Mouse (Mus musculus): ENCODE results near the gene Asap3. TPM values are rescaled to one million over a fixed set of nuclear protein-coding genes. Genes with fewer than 3 reads are reported as not detected.

The Asap3 gene
- polyA plus RNA-seq, 1 experiment: 8.5 TPM

DNA sequence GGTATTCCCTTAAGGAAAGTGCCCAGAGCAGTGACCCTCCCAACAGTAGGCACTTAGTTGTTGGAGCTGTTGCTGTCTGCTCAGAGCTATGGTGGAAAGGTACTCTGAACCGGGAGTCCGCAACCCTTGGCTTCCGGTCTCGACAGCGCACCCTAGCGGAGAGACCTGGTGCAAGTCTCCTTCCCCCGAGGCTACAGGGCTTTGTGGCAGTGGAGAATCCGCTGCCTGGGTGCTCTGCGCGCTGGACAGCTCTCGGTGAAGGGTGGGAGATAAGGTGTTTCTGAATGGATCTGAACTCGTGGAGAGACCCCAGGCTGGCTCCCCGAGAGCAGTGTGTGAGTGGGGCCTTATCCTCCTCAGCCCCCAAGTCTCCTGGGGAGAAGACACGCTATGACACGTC, 26.2 kb upstream of the Asap3 start:
- H3K27ac ChIP-seq (ENCODE audit: insufficient read depth, low read length): peak overlapping the region; percentile 5; the same call in 1 of the 2 replicates
- TF ChIP-seq CTCF (IDR thresholded peaks at IDR 0.05; ENCODE audit: borderline replicate concordance, insufficient read depth, low read length): peak; percentile 64; the same call in 1 of the 2 replicates
- no peak for TF ChIP-seq POLR2A (IDR thresholded peaks at IDR 0.05; ENCODE audit: low read depth, low read length)
- peaks cover 11% of the 10 kb centered on the region; the same call in 1 of the 2 replicates for H3K4me1 ChIP-seq (ENCODE audit: control insufficient read depth, insufficient read depth, low read length)
- H3K4me3 ChIP-seq (ENCODE audit: insufficient read depth, low read length): no peak overlapping the region

- TF ChIP-seq POLR2A (IDR thresholded peaks at IDR 0.05; ENCODE audit: low read depth, low read length): peak; percentile 45; the same call in 1 of the 2 replicates
- no peak for TF ChIP-seq CTCF (IDR thresholded peaks at IDR 0.05; ENCODE audit: borderline replicate concordance, insufficient read depth, low read length)
- Histone ChIP-seq H3K4me1 (ENCODE audit: control insufficient read depth, insufficient read depth, low read length) (peaks cover 16% of the 10 kb centered on the region), H3K4me3 (ENCODE audit: insufficient read depth, low read length) (no peak overlapping the region), H3K27ac (ENCODE audit: insufficient read depth, low read length) (peak overlapping the region; percentile 5; the same call in 1 of the 2 replicates)
These were observed 25.5 kb upstream of the Asap3 start for GRCm38 (mm10) chr4:136180408-136181330.

- H3K4me1 ChIP-seq (ENCODE audit: control insufficient read depth, insufficient read depth, low read length): peaks cover 23% of the 10 kb centered on the region
- no peak for TF ChIP-seq CTCF (IDR thresholded peaks at IDR 0.05; ENCODE audit: borderline replicate concordance, insufficient read depth, low read length)
- no peak for TF ChIP-seq POLR2A (IDR thresholded peaks at IDR 0.05; ENCODE audit: low read depth, low read length)
- no peak overlapping the region for H3K4me3 ChIP-seq (ENCODE audit: insufficient read depth, low read length)
- H3K27ac ChIP-seq (ENCODE audit: insufficient read depth, low read length): no peak overlapping the region
These were observed 24.8 kb upstream of the Asap3 start for GRCm38 (mm10) chr4:136181367-136181766.

GRCm38 (mm10) chr4:136185375-136185774, 20.8 kb upstream of the Asap3 start:
- no peak for TF ChIP-seq POLR2A (IDR thresholded peaks at IDR 0.05; ENCODE audit: low read depth, low read length)
- TF ChIP-seq CTCF (IDR thresholded peaks at IDR 0.05; ENCODE audit: borderline replicate concordance, insufficient read depth, low read length): no peak
- Histone ChIP-seq H3K4me3 (ENCODE audit: insufficient read depth, low read length) (no peak overlapping the region), H3K4me1 (ENCODE audit: control insufficient read depth, insufficient read depth, low read length) (peaks cover 17% of the 10 kb centered on the region), H3K27ac (ENCODE audit: insufficient read depth, low read length) (peak overlapping the region; percentile 81)

DNA sequence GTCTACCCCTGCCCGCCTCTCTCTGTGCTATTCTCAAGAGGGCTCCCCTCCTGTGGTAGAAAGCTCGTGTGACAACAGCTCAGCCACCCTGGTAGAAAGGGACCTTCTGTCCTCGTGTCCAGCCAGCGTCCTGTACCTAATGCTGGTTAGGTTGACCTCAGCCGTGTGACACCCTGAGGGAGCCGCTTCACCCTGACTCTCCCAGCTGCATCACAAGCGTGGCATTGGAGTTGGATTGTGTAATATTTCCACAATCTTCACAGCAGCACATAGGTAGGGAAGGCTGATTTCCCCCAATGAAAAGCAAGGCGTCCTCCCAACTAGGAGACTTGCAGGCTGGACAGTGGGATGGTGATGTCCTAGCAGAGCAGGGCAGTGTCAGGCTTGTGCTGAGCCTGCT, 19.9 kb upstream of the Asap3 start:
- no peak for TF ChIP-seq POLR2A (IDR thresholded peaks at IDR 0.05; ENCODE audit: low read depth, low read length)
- no peak for TF ChIP-seq CTCF (IDR thresholded peaks at IDR 0.05; ENCODE audit: borderline replicate concordance, insufficient read depth, low read length)
- Histone ChIP-seq H3K4me3 (ENCODE audit: insufficient read depth, low read length) (no peak overlapping the region), H3K4me1 (ENCODE audit: control insufficient read depth, insufficient read depth, low read length) (peaks cover 17% of the 10 kb centered on the region), H3K27ac (ENCODE audit: insufficient read depth, low read length) (peak overlapping the region; percentile 81; the same call in 1 of the 2 replicates)

DNA sequence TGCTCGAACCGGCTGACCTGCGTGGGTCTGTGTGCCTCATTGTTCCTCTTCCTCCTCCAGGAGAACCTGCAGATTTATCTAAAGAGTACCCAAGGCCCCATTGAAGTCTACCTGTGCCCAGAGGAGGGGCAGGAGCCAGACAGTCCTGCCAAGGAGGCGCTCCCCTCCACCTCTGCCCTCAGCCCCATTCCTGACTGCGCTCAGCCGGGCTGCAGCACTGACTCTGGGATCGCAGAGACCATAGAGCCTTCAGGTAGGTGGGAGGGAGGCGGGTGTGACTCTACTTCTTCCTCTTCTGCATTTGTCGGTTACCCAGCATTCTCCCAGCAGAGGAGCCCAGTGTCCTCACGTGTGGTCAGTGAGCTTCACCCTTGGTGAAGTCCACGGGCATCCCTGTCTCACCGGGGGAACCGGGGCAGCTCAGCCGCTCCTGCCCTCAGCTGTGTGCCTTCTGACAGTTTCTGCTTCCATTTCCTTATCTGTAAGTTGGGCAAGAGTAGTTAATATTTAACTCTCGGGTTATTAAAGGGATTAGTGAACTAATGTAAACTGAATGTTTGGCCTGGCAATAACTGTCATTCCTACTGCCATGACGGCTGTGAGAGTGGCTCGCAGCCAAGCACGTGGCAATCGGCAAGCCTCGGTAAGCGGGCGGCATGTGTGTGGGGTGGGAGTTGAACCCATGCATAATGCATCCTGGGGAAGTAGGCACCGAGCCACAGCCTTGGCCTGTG, 19.3 kb upstream of the Asap3 start:
- H3K4me1 ChIP-seq (ENCODE audit: control insufficient read depth, insufficient read depth, low read length): peaks cover 17% of the 10 kb centered on the region
- H3K27ac ChIP-seq (ENCODE audit: insufficient read depth, low read length): no peak overlapping the region
- no peak for TF ChIP-seq CTCF (IDR thresholded peaks at IDR 0.05; ENCODE audit: borderline replicate concordance, insufficient read depth, low read length)
- TF ChIP-seq POLR2A (IDR thresholded peaks at IDR 0.05; ENCODE audit: low read depth, low read length): no peak
- H3K4me3 ChIP-seq (ENCODE audit: insufficient read depth, low read length): no peak overlapping the region

DNA sequence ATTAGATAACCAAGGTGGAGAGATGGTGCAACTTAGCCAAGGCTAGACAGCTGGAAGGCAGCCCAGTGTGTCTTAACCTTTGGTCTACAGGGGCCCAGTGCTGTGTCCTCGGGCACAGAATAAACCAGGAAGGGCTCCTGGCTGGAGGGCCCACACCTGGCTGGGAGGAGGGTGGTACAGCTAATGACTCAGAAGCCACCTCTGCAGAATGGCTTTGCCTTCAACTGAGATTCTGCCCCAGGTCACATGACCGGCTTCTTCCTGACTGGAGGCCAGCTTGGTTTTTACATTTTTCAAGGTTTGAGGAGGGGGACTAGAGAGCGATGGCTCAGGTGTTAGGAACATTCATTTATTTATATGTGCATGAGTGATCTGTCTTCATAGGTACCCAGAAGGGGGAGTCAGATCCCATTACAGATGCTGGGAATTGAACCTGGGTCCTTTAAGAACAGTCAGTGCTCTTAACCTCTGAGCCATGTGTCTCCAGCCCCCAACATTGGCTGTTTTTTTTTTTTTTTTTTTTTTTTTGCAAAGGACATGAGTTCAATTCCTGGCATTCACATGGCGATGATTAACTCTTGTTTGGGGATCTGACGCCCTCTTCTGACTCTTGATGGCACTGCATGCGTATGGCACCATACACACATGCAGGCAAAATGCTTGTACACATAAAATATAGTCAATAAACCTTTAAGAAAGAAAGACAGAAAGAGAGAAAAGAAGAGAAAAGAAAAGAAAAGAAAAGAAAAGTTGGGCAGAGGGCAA, 17.0 kb upstream of the Asap3 start:
- no peak for TF ChIP-seq POLR2A (IDR thresholded peaks at IDR 0.05; ENCODE audit: low read depth, low read length)
- TF ChIP-seq CTCF (IDR thresholded peaks at IDR 0.05; ENCODE audit: borderline replicate concordance, insufficient read depth, low read length): no peak
- H3K27ac ChIP-seq (ENCODE audit: insufficient read depth, low read length): no peak overlapping the region
- no peak overlapping the region for H3K4me3 ChIP-seq (ENCODE audit: insufficient read depth, low read length)
- H3K4me1 ChIP-seq (ENCODE audit: control insufficient read depth, insufficient read depth, low read length): peaks cover 17% of the 10 kb centered on the region

DNA sequence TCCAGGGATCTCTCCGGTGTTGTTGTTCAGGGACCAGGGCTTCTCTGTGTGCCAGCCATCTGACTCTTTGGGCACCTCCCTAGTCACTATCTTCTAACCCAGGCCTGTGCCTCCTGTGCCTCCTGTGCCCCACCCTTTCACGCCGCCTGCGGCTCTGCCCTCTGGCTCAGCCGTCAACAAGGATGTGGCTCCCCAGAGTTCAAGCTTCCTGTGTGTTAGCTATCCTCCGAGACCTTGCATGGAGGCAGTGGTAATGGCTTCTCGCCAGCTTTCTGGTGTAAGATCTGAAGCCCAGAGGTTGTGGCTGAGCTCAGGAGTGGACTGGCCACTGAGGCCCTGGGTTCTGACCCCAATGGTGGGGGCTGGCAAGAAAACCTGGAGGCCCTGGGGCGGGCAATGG, 16.3 kb upstream of the Asap3 start:
- H3K4me1 ChIP-seq (ENCODE audit: control insufficient read depth, insufficient read depth, low read length): peaks cover 15% of the 10 kb centered on the region
- H3K4me3 ChIP-seq (ENCODE audit: insufficient read depth, low read length): no peak overlapping the region
- TF ChIP-seq POLR2A (IDR thresholded peaks at IDR 0.05; ENCODE audit: low read depth, low read length) (no peak), CTCF (IDR thresholded peaks at IDR 0.05; ENCODE audit: borderline replicate concordance, insufficient read depth, low read length) (no peak)
- H3K27ac ChIP-seq (ENCODE audit: insufficient read depth, low read length): no peak overlapping the region

DNA sequence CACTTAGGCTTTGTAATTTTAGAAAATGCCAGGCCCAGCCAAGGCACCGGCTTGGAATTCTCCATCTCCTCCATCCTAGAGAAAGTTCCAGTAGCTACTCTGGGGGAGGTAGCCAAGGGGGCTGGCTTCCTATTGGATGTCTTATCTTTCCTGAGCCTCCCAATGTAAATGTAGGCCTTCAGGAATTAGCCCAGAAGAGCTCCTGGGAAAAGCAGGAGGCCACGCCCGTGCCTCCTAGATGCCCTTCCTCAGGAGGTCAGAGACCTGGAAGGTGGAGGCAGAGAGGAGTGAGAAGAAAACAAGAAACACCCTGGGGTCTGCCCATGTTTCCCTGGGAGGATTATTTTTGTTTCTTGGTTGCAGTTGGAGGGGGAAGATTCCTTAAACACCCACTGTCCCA, 12.6 kb upstream of the Asap3 start:
- TF ChIP-seq POLR2A (IDR thresholded peaks at IDR 0.05; ENCODE audit: low read depth, low read length): no peak
- TF ChIP-seq CTCF (IDR thresholded peaks at IDR 0.05; ENCODE audit: borderline replicate concordance, insufficient read depth, low read length): no peak
- Histone ChIP-seq H3K4me1 (ENCODE audit: control insufficient read depth, insufficient read depth, low read length) (no peaks in the 10 kb centered on the region), H3K4me3 (ENCODE audit: insufficient read depth, low read length) (no peak overlapping the region), H3K27ac (ENCODE audit: insufficient read depth, low read length) (no peak overlapping the region)

All from embryonic fibroblast, embryonic 13.5 days (primary cell).